Mouse (Mus musculus) urinary bladder, postnatal 25 days (tissue): ENCODE measurements at regions not wholly inside any gene's neighbourhood (a gene's known extent, or its start where the extent isn't known, plus 50 kb on each side); places are given as distances from the start of the nearest gene placed in this dataset.
"Not testable (repeated sequence)": the region's sequence is repeated elsewhere in the genome, so short reads cannot be mapped to it uniquely, and the experiment has no call there.

Source experiments
- DNase-seq: peaks from one replicate; pipeline ENCODE4 v3.0.0; 2022; ENCODE audit warnings: low spot score

DNA sequence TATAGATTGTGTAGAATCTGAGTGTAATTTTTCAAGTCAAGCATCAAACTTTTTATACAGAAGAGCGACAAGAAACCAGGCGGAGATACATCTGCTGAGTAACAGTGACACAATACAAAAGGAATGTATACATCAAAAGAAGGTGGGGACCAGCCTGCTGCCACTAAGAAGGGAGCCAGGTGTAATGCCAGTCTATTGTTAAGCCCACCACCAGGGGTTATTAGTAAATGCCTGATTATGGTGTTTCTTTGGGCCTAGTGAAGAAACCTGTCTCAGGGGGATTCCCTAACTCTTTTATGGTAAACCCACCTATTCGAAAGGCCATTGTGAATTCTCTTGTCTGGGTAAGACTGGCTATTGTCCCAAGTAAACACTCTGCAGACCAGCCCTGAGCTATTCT is 126.3 kb upstream of the Thpo start:
- DNase-seq: not testable (repeated sequence)

DNA sequence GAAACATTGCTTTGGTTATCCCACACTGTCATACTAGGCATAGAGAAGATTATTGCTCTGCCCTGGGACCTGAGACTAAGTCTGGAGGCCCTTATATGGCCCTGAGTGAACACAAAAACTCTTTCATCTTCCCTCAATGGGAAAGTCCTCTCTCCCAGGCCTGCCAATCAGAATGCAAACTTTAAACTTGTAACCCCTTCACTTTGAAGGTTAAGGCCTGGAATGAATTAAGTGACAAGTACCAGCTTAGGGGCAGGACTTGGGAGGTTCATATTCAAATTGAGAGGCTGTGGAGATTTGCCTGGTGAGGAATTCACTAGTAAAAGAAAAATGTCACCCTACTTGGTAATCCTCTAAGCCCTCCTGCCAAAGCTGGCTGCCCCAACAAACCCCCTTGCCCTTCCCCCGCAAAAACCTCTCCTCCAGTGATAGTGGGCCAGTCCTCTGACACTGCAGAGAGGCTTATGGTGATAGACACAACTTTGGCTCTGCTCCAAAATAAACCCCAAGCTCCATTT is 120.4 kb upstream of the Thpo start:
- DNase-seq: no peak

DNA sequence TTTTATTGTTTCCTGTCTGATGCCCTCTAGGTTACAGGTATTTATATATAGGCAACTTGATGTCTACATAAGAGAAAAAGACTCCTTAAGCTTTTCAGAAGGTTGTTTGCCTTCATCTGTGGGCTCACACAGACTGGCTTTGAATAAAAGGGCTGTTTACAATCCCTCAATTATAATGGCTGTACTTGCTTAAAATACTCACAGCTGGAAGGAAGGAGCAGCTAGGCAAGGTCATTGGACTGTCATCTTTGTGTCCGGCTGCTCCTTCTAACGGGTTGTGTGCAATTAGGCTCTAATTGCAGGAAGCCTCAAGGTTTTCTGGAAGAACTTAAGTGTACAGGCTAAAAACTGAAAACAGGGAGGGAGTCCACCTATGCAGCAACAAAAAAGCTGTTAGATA is 103.8 kb upstream of the Thpo start:
- no peak for DNase-seq

DNA sequence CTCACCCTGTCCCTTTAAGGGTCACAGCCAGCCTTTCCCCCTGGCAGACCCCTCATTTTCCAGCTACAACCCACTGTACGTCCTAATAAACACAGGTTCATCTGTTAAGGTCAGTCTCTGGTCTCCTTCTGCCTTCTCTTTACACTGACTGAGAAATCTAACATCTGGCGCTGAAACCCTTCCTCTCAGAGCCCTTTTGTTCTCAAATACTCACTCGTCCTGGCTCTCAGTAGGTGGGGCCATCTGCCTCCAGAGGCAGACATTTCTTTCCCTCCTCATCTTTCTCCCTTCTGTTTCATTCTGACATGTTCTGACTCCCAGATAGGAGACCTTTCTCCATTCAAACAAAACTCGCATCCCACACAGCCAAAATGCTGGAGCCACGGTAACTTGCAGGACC is 102.6 kb upstream of the Thpo start:
- no peak for DNase-seq

DNA sequence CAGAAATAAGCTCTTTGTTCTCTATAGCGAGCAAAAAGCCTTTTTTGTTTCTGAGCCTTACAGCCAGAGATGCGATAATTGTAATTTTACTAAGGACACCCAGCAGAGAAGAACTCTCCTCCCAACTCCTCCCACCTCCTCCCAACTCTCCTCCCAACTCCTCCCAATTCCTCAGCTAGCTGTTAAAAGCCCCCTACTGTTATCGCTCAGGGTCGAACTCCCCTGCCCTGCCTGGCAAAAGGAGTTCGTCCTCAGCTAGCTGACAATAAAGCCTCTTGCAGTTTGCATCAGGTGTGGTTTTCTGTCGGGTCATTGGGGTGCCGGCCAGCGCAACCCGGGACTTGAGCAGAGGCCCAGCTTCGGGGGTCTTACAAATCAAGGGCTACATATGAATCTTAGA is 99.5 kb upstream of the Thpo start:
- not testable (repeated sequence) for DNase-seq

DNA sequence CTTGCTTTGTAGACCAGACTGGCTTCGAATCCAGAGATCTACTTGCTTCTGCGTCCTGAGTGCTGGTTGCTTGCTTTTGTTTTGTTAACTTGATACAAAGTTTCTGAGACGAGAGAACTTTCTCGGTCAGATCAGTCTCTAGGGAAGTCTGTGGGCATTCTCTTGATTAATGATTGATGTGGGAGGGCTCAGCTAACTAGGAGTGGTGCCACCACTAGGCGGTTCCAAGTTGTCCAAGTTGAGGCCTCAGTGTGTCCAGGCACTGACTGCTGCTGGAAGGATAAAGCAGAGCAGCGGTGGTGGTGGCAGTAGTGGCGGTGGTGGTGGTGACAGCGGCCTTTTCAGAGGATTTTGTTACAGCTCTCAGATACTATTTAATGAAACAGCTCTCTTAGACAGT is 99.0 kb upstream of the Thpo start:
- no peak for DNase-seq

DNA sequence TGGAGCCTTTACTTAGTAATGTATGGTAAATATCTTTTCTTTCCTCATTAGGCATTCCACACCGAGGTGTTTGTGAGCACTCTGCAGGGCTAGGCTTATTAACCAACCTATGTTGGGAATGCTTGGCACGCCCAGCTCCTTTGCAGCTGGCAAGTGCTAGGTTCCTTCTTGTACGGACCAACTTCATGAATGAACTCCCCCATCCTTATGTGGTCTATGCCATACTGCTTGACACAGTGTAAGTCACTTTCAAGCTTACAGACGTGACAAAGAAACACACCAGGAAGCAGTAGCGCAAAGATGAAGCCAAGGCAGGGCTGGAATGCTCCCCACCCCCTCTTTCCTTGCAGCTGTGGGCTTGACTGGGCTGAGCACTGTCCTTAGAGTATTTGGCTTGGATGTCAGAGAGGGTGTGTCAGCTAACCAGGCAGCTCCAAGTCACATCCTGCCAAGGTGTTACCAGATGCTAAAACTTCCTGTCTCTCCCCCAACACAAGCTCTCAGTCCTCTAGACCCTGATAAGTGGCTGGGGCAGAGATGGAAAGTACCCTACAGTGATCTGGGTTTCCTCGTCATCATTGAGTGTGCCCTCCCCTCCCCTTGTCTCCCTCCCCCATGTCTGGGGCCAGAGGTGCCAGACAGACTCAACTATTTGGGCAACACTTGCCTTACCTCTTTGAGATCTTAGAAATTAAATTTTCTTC is 95.6 kb upstream of the Thpo start:
- no peak for DNase-seq

DNA sequence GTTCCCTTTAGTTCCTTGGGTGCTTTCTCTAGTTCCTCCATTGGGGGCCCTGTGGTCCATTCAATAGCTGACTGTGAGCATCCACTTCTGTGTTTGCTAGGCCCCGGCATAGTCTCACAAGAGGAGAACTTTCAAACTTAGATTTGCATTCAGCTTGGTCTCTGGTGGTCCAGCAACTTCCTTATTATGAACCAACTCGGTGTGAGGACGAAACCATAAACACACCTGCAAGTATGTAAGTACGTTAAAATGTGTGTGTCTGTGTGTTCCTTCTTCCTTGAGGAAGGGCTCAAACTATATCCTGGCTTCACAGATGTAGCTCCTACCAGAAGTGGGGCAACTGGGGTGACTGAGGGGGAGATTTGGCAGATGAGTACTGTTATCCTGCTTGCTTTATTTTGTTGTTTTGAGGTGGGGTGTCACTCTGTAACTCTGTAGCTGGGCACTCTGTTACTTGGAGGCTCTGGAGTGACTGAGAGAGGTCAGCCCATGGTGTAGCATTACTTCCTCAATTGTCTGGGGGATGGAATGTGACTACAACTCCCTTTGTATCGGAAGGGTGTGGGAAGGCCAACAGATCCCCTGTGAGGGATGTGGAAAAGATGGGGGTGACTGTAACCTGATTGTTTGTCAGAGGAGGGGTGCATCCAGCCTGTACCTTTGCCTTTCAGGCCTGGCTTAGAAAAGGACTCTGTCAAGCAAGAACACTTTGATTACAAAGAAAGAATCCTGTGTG is 94.9 kb upstream of the Thpo start:
- no peak for DNase-seq

DNA sequence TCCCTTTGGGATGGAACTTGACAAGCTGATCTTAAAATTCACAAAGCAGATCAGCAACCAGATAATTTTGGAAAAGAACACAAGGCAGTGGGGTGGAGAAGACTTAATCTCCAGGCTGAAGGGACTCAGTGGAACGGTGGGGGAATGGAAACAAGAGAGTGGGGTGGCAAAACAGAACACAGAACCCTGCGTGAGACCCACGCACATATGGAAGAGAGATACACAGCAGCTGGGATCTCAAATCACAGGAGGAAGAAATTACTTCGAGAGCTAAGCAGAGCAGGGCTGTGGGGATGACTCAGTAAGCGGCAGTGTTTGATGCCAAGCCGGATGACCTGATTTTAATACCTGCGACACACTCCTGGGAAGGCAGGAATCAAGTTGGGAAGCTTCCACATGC is 89.9 kb upstream of the Thpo start:
- DNase-seq: no peak

DNA sequence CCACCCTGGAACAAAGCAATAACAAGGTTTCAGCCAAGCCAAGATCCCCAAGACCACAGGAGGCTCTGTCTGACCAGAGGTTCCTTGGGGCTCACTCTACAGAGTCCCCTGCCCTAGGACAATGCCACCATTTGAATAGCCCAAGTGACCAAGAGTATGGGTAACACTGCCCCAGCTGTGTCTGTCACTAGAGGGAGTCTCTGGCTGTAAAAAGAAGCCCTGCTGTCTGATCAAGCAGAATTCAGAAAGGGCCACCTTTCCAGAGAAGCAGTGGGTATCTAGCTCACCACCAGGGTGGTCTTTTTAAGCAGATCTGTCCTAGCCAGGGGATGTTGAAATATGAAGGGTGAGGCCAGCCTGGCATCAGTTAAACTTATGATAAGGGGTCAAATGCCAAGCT is 86.6 kb upstream of the Thpo start:
- no peak for DNase-seq

DNA sequence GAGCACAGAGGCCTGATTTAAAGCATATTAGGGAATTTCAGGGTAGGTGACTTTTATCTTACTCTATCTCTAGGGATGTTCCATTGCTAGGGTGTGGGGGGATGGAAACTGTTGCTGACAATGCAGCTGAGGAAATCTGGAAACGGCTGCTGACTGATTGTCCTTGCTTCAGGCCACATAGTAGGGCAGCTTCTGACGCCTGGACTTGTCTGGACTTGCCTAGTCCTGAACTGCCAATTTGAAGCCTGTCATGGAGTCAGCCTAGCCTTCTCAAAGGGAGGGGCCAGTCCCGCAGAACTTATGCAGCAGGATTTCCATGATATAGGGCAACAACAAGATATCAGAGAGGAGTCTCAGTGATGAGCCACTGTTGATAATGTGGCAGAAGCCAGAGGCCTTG is 85.3 kb upstream of the Thpo start:
- no peak for DNase-seq

DNA sequence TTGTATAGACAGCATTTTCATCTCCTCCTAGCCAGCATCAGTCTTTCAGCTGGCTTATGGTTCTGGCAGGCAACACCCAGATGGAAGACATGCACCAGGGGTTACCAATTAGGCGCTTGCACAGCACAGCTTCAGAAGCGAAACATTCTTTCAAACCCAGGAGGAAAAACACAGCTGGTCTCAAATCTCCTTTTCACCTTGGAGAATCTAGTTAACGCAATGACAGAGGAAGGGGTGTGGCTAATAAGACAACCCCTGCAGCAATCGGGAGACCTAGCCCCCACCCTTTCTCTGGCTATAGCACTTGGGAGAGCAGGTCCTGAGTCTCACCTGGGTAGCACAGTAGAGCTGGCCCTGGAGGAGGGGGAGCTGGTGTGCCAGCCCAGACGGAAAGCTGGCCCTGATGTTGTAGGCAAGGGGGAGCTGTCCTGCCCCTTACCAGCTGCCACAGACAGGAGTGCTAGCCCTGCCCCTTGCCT is 84.4 kb upstream of the Thpo start:
- DNase-seq: no peak

DNA sequence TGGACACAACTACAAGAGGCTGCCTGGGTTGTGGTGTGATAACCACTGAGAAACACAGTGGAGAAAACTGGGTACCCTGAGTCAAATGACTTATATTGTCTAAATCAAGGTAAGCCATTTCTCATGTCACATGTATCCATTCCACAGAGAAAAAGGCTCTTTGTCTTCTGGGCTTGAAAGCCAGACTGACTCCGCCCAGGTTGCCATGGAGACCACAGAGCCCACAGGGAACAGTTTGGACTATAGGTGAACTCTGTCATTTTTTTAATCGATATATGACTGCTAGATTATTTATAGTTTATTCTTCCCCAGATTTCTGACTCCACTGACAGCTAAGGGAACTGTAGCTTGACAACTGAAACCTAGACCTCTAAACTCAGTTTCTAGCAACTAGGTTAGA is 80.7 kb upstream of the Thpo start:
- DNase-seq: no peak

DNA sequence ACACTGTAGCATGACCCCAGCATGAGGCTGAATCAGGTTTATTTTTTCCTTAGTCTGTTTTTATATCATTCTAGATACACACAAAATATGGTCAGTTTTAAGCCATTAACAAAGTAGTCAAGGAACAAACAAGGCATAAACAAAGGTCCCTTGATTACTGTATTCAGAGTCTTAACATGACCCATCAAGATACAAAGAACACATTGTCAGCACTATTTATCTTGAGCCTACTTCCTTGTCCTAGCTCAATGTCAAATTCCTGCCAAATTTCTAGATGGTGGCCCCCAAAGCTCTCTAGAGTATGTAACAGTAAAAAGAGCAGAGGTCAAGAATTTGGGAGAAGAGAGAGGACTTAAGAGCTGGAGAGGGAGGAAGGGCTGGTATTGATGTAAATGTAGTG is 79.9 kb upstream of the Thpo start:
- DNase-seq: no peak

DNA sequence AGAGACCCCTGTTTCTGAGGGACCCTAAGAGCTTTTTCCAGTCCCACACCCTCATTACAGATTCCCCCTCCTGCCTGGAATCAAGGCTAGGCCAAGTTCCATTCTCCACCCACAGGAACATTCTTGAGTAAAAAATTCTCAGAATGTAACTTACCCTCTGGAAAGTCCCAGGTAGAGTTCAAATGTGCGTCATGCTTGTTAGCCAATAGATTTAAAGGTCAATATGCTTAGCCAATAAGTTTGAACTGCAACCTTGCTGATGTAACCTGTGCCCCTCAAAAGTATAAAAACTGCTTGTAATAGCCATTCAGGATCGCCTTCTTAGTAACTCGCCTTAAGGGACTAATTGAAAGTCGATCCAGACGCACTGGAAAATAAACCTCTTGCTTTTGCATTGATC is 77.7 kb upstream of the Thpo start:
- not testable (repeated sequence) for DNase-seq

DNA sequence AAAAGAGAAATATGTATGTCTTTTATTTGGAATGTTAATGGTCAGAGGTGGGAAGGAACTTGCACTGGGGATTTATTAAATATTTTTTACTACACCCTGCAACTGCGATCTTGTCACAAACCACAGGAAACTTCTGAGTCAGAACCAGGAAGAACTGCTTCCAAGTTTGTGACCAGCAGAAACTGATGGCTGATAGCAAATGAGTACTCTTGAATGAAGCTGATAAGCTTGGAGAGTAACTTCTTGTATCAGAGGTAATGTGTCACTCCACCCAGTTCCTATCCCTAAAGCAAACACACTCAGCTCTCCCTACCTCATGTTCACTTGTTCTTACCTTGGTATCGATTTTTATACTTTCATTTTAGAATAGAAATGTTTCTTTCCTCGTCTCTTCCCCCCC is 76.0 kb upstream of the Thpo start:
- no peak for DNase-seq

DNA sequence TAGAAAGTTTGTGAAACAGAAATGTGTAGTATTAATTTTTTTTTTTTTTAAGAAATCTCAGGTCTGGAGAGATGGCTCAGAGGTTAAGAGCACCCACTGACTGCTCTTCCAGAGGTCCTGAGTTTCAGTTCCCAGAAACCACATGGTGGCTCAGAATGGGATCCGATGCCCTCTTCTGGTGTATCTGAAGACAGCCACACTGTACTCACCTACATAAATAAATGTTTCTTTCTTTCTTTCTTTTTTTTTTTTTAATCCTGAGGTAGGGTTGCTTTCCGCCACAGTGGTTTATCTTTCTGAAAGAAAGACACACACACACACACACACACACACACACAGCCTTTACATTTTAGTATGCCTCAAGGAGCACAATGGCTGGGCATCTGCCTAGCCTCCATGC is 74.0 kb upstream of the Thpo start:
- no peak for DNase-seq

DNA sequence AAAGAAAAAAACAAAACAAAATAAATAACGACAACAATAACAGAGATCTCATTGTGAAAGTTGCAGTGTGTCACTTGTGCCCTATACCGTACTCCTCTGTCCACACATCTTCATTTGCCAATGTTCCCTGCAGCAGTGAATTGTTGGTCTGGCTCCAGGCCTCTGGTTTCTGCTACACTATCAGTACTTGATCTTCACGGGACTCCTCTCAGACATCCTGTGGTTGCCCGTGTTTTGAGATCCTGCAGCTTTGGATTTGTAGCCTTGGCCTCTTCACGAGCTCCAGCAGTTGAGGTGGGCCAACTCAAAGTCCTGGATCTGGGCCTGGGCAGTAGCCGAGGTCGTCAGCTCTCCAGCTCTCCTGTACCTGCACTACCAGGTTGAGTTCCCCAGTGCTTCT is 72.4 kb upstream of the Thpo start:
- no peak for DNase-seq

DNA sequence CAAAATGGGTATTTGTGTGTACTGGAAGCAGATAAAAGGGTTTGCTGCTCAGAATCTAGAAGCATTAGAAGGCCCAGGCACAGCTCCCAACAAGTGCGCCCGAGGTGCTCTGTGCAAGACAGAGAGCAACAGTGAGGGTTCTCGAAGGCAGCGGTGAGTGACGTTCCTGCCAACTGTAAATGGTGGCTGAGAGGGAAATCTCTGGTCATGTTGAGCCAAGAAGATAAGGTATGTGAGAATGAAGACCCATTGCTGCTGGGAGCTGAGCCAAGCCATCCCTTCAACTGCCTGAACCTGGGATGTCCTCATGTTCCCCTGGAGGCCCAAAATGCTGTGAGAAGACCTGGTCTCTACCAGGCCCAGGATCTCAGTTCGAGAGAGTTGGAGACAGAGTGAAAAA is 71.5 kb upstream of the Thpo start:
- no peak for DNase-seq

DNA sequence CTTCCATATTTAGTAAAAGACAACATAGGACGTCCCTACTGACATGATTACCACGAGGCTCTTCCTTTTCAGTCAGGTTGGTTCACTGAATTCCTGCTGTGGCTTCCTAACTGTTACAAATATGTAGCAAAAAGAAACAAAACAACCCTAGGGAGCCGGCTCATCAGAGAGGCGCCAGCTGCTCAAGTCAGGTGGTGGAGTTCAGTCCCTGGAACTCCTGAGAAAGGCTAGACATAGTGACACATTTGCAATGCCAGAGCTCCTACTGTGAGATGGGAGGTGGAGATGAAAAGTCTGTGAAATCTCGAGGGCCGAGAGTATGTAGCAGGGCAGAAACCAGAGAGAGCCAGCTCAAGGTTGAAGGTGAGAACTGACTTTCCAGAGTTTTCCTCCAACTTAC is 70.8 kb upstream of the Thpo start:
- no peak for DNase-seq

DNA sequence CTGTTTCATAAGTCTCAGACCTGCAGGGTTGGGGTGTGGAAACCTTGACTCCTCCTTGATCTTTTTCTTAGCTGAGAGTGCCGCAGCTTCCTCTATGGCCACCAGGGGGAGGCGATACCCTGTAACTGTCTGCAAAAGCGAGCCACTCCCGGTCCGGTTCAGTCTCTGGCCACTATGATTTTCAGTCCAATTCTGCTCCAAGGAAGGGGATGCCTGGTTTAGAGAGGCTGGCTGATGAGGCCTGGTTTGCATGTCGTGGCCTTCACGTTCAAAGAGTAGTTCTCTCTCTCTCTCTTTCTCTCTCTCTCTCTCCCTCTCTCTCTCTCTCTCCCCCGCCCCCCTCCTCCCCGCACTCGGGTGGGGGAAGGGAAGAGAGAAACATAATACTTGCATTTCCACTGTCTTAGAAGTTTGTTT is 70.3 kb upstream of the Thpo start:
- DNase-seq: peak; percentile 64

DNA sequence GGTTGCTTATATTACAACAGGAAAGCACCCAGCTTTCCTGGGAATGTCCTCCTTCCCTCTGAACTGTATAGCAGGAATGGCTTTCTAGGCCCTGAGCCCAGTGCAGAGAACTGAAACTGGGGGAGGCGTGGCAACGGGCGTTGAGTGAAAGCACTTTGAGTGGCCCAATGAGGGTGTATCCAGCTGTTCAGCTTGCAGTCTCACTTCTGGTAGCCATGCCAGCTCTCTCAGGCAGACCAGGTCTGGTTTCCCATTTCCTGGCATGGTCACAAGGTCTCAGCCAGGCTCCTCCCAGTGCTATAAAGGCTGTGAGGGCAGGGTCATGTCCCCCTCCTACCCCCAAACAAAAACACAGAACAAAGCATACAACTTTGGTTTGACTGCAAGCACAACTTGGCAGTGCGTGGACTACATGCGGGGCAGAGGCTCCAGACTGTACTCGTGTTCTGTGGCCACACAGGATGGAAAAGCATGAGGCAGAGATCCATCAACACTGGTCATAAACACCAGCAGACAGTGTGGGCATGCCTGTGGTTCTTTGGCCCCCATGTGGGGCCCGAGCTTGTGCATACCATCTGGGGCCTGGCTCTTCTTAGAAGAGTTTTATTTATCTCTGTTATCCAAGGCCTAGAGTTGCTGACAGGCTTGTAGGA is 69.1 kb upstream of the Thpo start:
- DNase-seq: no peak

DNA sequence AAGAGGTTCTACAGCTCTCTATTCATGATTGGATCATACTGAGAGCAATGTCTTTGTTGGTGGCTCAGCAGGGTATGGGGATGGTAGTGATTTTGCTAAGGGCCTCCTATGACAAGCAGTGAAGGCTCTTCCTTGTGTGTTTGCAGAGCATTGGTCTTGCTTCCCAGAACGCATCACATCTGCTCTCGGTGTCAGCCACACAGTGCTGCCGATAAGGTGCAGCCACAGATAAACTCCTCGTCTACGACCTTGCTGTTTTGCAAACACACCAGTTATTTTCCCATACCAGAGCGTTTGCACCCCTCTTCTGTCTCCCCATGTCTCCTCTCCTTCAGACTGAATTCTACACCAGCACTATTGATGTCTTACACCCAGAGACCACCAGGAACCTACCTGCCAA is 68.4 kb upstream of the Thpo start:
- DNase-seq: no peak
